Mouse (Mus musculus) gastrocnemius, postnatal 36 days (tissue): ENCODE results near the gene Anapc2. TPM values are rescaled to one million over a fixed set of nuclear protein-coding genes. Genes with fewer than 3 reads are reported as not detected.

Experiments
- DNase-seq, 2 experiments: peaks; one replicate each; pipeline ENCODE4 v3.0.0; 2022
- intact Hi-C: fragments of 180-260 bp; cut with DNase I; formaldehyde crosslinking; loops from one replicate; pipeline ENCODE4 v1.15.1; 2025
- long read RNA-seq, 2 experiments: library from polyadenylated mRNA; stranded (forward); transcript quantifications; one replicate each; pipeline ENCODE4 v2.0.0; 2021
- total RNA-seq, 2 experiments: library from RNA; stranded (reverse); gene quantifications; 2 replicates each; pipeline ENCODE4 v1.2.3; 2021

The Anapc2 gene
- 10 to 100 TPM; 27.0 to 27.8 TPM for total RNA-seq
- long read RNA-seq, experiment 1, transcript Anapc2-201 (13 exons, 3,004 nt) = major isoform, 12 of 17 reads
- long read RNA-seq, experiment 1, partial matches to known transcripts = 4 of 17 reads
- long read RNA-seq, experiment 1, other reads (novel, unspliced or antisense) = 1 of 17 reads
- long read RNA-seq, experiment 2, transcript Anapc2-201 (13 exons, 3,004 nt) = major isoform, 11 of 21 reads
- long read RNA-seq, experiment 2, partial matches to known transcripts = 7 of 21 reads
- long read RNA-seq, experiment 2, other reads (novel, unspliced or antisense) = 3 of 21 reads

DNA sequence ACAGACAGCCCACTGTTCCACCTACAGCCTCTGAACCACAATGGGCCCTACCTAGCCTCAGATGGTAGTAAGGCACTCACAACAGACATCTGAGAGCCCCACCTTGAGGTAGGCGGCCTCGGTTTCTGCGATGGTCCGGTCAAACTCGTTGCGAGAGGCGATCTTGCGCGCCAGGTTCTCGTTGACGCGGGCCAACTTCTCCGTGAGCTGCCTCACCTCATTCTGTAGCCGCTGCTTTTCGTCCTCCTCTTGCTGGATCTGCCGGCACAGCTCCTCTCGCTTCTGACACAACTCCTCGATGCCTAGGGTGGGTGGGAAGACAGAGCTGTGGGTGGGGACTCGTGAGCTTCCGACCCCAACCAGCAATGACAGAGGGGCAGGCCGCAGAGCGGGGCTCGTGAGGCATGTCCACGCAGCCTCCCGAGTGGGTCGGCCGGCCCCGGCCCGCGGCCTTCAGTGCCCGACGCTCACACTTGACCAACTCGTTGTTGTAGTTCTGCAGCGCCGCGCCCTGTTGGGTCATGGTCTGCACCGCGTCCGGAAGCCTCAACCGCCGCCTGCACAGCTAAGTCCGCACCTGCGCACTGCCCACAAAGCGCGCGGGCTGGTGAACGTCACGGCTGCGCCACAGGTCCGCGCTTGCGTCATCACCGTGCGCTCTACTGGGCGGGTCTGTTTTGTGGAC, at the start of gene Anapc2, which contains the start of gene Ssna1:
TSS of gene Anapc2 (plus strand) at position 652 of the 685 bp plus-strand sequence.
TSS of gene Ssna1 (minus strand) at position 612 of the 685 bp plus-strand sequence.
- DNase-seq = peak; percentile 95 to 98
- intact Hi-C loops = loop anchor here (5.0 kb wide), 2 partner anchors 60 to 80 kb away; partner anchors contain the start of gene Man1b1

DNA sequence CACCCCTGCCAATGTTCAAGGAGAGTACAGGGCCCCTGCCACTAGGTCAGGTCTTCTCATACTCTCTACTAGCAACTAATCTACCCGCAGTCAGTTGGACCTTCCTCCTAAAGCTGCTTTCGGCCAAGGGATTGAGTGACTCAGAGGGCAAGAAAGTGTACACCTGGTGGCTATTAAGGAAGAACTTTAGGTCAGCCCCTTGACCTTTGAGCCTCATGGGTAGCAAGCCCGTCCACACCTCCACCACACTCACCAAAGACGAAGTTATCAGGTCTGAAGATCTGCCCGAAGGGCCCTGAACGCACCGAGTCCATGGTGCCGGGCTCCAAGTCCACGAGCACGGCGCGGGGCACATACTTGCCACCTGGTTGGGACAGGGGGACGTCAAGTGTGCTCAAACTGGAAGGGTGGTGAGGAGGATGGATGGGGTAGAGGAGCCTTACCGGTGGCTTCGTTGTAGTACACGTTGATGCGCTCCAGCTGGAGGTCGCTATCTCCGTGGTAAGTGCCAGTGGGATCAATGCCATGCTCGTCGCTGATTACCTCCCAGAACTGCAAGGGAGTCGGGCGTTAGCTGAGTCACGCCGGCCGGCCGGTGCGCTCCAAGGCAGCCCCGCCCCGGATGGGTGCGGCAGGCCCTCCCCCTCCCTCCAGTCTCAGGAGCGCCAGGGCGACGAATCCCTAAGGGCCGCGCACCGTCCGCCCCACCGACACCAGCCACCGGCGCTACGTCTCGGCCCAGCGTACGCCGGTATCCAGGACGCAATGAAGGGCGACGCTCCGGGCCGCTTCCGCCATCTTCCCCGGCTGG, 48.4 kb upstream of the Anapc2 start:
- intact Hi-C loops = no loop called here
- peak; percentile 72 to 78 for DNase-seq

- intact Hi-C loops = no loop called here
- no peak for DNase-seq
Observed at GRCm38 (mm10) chr2:25224492-25224765, 47.8 kb upstream of the Anapc2 start, which contains the start of gene Tubb4b. Gene Tubb4b, minus strand, starts transcription at chr2:25224702.

GRCm38 (mm10) chr2:25224766-25225752, 47.2 kb upstream of the Anapc2 start:
- peak; percentile 94 to 99 for DNase-seq
- intact Hi-C loops = no loop called here

DNA sequence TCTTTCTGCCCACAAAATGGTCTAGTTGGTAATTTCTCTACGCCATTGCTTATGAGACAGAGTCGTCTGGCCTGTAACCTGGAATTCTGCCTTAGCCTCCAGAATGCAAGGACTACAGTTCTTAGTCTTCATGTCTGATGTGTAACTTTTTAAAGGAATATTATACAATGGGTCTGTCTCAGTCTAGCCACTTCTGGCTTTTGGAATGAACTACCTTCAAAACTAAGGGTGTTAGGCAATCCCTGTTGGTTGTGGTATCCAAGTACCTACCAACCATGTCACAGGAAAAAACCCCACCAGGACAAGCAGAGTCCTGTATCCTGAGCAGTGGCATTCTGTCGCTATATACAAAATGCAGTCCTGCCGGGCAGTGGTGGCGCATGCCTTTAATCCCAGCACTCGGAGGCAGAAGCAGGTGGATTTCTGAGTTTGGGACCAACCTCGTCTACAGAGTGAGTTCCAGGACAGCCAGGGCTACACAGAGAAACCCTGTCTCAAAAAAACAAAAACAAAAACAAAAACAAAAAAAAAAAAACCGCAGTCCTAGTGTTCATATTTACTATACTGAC, 46.4 kb upstream of the Anapc2 start:
- DNase-seq = no peak
- intact Hi-C loops = no loop called here

DNA sequence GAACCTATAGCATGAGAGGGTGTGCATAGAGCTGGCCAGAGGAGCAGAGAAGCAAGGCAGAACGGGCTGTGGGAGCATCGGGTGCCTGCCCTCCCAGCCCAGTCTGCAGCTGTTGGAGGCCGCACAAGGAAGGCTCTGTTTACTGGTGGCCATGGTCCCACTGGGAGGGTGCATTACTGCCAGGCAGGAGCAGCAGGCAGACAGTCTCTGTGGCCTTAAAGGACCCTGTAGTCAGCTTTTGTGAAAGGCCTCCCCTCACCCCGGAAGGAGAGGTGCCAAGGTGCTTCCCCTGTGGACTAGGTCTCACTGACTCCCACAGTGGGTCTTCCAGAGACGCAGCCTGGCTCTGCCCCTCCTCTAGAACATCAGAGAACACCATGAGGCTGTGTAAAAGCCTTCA, 45.4 kb upstream of the Anapc2 start:
- intact Hi-C loops = no loop called here
- DNase-seq = peak; percentile 39 to 40

GRCm38 (mm10) chr2:25227406-25227805, 44.9 kb upstream of the Anapc2 start:
- DNase-seq = no peak
- intact Hi-C loops = no loop called here

- intact Hi-C loops = loop anchor here (1.0 kb wide), 1 partner anchor 35 kb away; no protein-coding TSS in a partner anchor
- peak; percentile 78 to 85 for DNase-seq
Observed at GRCm38 (mm10) chr2:25228431-25228889, 43.8 kb upstream of the Anapc2 start.

GRCm38 (mm10) chr2:25228995-25229530, 43.2 kb upstream of the Anapc2 start:
- no peak for DNase-seq
- intact Hi-C loops = loop anchor here (1.0 kb wide), 1 partner anchor 36 kb away; no protein-coding TSS in a partner anchor

GRCm38 (mm10) chr2:25229582-25229981, 42.7 kb upstream of the Anapc2 start:
- DNase-seq = no peak
- intact Hi-C loops = no loop called here

DNA sequence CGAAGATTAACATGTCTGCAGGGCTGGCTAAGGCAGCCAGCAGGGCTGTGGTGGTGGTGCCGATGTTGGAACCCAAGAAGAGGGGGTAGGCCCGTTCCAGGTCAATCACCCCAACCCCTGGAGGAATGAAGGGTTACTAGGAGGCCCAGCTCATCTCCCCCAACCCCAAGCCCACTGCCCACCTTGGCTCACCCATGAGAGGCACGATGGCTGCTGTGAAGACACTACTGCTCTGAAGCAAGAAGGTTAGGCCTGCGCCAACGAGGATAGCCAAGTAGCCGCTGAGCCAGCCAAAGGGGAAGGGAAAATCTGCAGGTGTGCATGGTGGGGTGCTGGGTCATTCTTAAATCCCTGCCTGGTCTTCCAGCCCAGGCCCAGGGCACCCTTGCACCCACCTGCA, 41.7 kb upstream of the Anapc2 start:
- intact Hi-C loops = no loop called here
- DNase-seq = no peak

DNA sequence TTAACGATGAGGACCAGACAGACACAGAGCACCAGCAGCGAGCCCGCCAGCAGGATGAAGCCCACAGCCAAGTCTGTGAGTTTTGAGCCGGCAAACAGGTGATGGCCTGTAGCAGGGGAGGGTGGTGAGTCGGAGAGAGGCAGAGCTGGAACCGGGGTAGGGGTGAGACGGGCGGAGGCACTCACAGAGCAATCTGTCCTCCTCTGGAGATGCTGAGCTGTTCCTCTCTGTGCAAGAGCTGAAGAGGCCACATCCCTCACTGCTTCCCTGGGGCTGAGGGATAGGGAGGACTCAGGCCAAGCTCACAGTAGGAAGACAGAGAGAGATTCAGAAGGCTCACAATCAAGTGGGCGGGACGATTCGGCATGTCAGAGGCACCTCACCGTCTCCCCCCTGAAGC, 41.2 kb upstream of the Anapc2 start:
- intact Hi-C loops = no loop called here
- DNase-seq = no peak

GRCm38 (mm10) chr2:25233421-25233820, 38.9 kb upstream of the Anapc2 start:
- intact Hi-C loops = no loop called here
- DNase-seq = no peak

- DNase-seq = no peak
- intact Hi-C loops = no loop called here
Observed at GRCm38 (mm10) chr2:25234050-25234449, 38.2 kb upstream of the Anapc2 start, which contains the start of gene Slc34a3. Gene Slc34a3, minus strand, starts transcription at chr2:25234364.

GRCm38 (mm10) chr2:25234551-25235220, 37.6 kb upstream of the Anapc2 start:
- intact Hi-C loops = no loop called here
- no peak for DNase-seq

DNA sequence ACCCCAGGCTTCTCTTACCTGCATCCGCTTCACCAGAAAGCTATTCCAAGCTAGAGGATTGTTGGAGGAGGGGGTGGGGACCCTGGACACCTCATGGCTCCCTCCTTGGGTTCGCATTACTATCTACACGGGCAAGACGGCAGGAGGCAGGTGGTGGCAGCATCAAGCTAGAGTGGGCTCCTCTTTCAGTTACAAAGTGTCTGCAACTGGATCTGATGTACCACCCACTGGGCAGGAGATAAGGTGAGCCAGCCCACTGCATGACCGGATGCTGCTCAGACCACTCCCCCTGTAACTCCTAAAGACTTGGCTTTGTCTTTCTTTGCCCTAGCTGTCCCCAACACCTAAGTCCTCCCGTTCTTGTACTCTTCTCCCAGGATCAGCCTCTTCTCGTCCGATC, 35.7 kb upstream of the Anapc2 start, which contains the start of gene Rnf224:
TSS of gene Rnf224 (minus strand) at position 174 of the 400 bp plus-strand sequence.
- DNase-seq = no peak
- intact Hi-C loops = no loop called here

DNA sequence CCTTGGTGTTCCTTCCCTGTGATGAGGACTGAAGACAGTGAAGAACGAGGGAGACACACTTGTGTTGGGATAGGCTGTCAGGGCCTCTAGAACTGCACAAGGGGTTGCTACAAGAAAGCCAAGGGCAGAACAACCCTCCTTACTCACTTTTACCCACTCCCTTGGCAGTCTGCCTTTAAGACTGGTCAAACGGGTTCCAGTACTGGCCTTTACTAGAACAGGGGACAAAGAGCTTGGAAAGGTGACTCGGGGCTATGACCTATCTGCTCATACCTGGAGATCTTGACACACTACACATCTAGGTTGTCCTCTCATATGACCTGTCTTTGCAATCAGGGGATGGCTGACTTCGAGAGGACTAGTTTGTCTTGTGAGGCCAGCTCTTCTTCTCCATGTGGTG, 34.8 kb upstream of the Anapc2 start:
- DNase-seq = no peak
- intact Hi-C loops = no loop called here

DNA sequence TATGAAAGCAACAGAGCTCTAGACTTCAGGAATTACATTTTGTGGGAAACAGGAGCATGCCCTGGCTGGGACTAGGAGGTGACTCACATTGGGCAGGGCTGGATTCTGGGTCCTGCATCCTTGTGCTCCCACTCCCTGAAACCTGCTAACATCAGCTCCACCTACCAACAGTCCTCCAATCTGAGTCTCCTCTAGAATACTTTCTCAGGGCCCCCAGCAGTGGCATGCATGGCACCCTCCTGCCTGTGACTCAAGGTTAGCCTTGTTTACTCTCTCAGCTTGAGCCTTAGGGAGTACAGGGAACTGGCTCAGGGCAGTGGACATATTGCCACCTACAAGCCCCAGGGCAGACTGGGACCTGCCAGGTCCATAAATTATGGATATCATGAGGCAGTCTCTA, 34.2 kb upstream of the Anapc2 start:
- DNase-seq = no peak
- intact Hi-C loops = no loop called here
